Mouse (Mus musculus) C2C12 (cell line): ENCODE data around the gene Adamts16. TPM values are rescaled to one million over a fixed set of nuclear protein-coding genes. Genes with fewer than 3 reads are reported as not detected.

ENCODE experiments used
- H3K27me3 ChIP-seq: one replicate; pipeline ENCODE4 v1.6.1; 2011; ENCODE audit not compliant: control insufficient read depth, insufficient read depth, insufficient read length
- H3K36me3 ChIP-seq: one replicate; pipeline ENCODE4 v1.6.1; 2011; ENCODE audit not compliant: control insufficient read depth, insufficient read depth
- H3K4me3 ChIP-seq: one replicate; pipeline ENCODE4 v1.5.1; 2011; ENCODE audit warnings: mild to moderate bottlenecking, control low read depth; ENCODE audit not compliant: poor library complexity, insufficient read depth, severe bottlenecking
- H3K79me2 ChIP-seq: one replicate; pipeline ENCODE4 v1.6.1; 2011; ENCODE audit not compliant: control insufficient read depth, insufficient read depth
- H3K79me3 ChIP-seq: one replicate; pipeline ENCODE4 v1.6.1; 2011; ENCODE audit warnings: low read depth, control low read depth
- H3ac ChIP-seq: one replicate; pipeline ENCODE3; 2011; ENCODE audit warnings: low read depth; ENCODE audit not compliant: control insufficient read depth, insufficient read length
- CEBPB ChIP-seq: IDR thresholded peaks from one replicate; pipeline ENCODE4 v1.6.1; 2011; ENCODE audit warnings: low read depth, mild to moderate bottlenecking, control low read depth, moderate library complexity
- CTCF ChIP-seq: IDR thresholded peaks from one replicate; pipeline ENCODE4 v1.5.1; 2011; ENCODE audit not compliant: control insufficient read depth, insufficient read depth, insufficient read length
- FOSL1 ChIP-seq: IDR thresholded peaks from one replicate; pipeline ENCODE4 v1.8.0; 2011; ENCODE audit warnings: mild to moderate bottlenecking, low read length; ENCODE audit not compliant: poor library complexity, insufficient read depth, severe bottlenecking
- MAX ChIP-seq: IDR thresholded peaks from one replicate; pipeline ENCODE4 v1.6.1; 2011; ENCODE audit warnings: mild to moderate bottlenecking, control low read depth
- MYOD1 ChIP-seq: IDR thresholded peaks from one replicate; pipeline ENCODE4 v1.6.1; 2011; ENCODE audit warnings: low read depth; ENCODE audit not compliant: control insufficient read depth, insufficient read length
- MYOG ChIP-seq: IDR thresholded peaks from one replicate; pipeline ENCODE4 v1.6.1; 2011; ENCODE audit not compliant: control insufficient read depth, insufficient read length; ENCODE audit errors: extremely low read depth
- USF1 ChIP-seq: IDR thresholded peaks from one replicate; pipeline ENCODE4 v1.6.1; 2011; ENCODE audit warnings: low read depth, mild to moderate bottlenecking, control low read depth, moderate library complexity
- polyA plus RNA-seq: library from polyadenylated mRNA; unstranded; fragments of >200 nt; fragmentation: generic; extraction: Trizol; gene quantifications from one replicate; pipeline ENCODE4 v1.2.1, GENCODE M21; 2012; ENCODE audit warnings: missing spikeins

The Adamts16 gene
- polyA plus RNA-seq, 1 experiment, result not detected

- Histone ChIP-seq H3ac (no peak overlapping the region), H3K4me3 (no peak overlapping the region), H3K27me3 (no peaks in the 10 kb centered on the region), H3K36me3 (no peaks in the 10 kb centered on the region), H3K79me3 (no peaks in the 10 kb centered on the region), H3K79me2 (no peaks in the 10 kb centered on the region)
- TF ChIP-seq MYOG, result no peak
- no peak for TF ChIP-seq CEBPB
- TF ChIP-seq CTCF, result no peak
- TF ChIP-seq FOSL1, result no peak
- no peak for TF ChIP-seq MYOD1
- no peak for TF ChIP-seq USF1
- no peak for TF ChIP-seq MAX
Observed at GRCm38 (mm10) chr13:70769156-70769555, 72.5 kb downstream of the Adamts16 start.

GRCm38 (mm10) chr13:70767462-70767861 lies 74.1 kb downstream of the Adamts16 start:
- Histone ChIP-seq H3K4me3 (no peak overlapping the region), H3K36me3 (no peaks in the 10 kb centered on the region), H3ac (no peak overlapping the region), H3K27me3 (no peaks in the 10 kb centered on the region), H3K79me2 (no peaks in the 10 kb centered on the region), H3K79me3 (no peaks in the 10 kb centered on the region)
- no peak for TF ChIP-seq CEBPB
- TF ChIP-seq MYOG, result no peak
- TF ChIP-seq USF1, result no peak
- no peak for TF ChIP-seq MYOD1
- TF ChIP-seq CTCF, result peak; percentile 46
- no peak for TF ChIP-seq MAX

- TF ChIP-seq CEBPB, result no peak
- no peak for TF ChIP-seq MYOD1
- no peak for TF ChIP-seq CTCF
- no peak for TF ChIP-seq USF1
- no peak for TF ChIP-seq MYOG
- TF ChIP-seq MAX, result no peak
- TF ChIP-seq FOSL1, result no peak
- no peaks in the 10 kb centered on the region for H3K79me2 ChIP-seq
- H3K27me3 ChIP-seq, result no peaks in the 10 kb centered on the region
- no peak overlapping the region for H3ac ChIP-seq
- no peak overlapping the region for H3K4me3 ChIP-seq
- no peaks in the 10 kb centered on the region for H3K79me3 ChIP-seq
- H3K36me3 ChIP-seq, result no peaks in the 10 kb centered on the region
Observed at GRCm38 (mm10) chr13:70764682-70765081, 76.9 kb downstream of the Adamts16 start.

- Histone ChIP-seq H3ac (no peak overlapping the region), H3K79me3 (no peaks in the 10 kb centered on the region), H3K79me2 (no peaks in the 10 kb centered on the region), H3K36me3 (no peaks in the 10 kb centered on the region), H3K27me3 (no peaks in the 10 kb centered on the region), H3K4me3 (no peak overlapping the region)
- TF ChIP-seq USF1, result no peak
- no peak for TF ChIP-seq MYOD1
Observed at GRCm38 (mm10) chr13:70762586-70762985, 79.0 kb downstream of the Adamts16 start.

- H3K27me3 ChIP-seq, result no peaks in the 10 kb centered on the region
- no peak overlapping the region for H3ac ChIP-seq
- no peaks in the 10 kb centered on the region for H3K79me3 ChIP-seq
- TF ChIP-seq FOSL1 (no peak), MAX (no peak), MYOD1 (no peak), MYOG (no peak), CEBPB (no peak), USF1 (no peak), CTCF (no peak)
- no peaks in the 10 kb centered on the region for H3K36me3 ChIP-seq
- no peak overlapping the region for H3K4me3 ChIP-seq
- no peaks in the 10 kb centered on the region for H3K79me2 ChIP-seq
Observed at GRCm38 (mm10) chr13:70761312-70761711, 80.3 kb downstream of the Adamts16 start.

GRCm38 (mm10) chr13:70760186-70760585 lies 81.4 kb downstream of the Adamts16 start:
- Histone ChIP-seq H3K36me3 (no peaks in the 10 kb centered on the region), H3K27me3 (no peaks in the 10 kb centered on the region), H3K79me3 (no peaks in the 10 kb centered on the region), H3ac (no peak overlapping the region), H3K4me3 (no peak overlapping the region), H3K79me2 (no peaks in the 10 kb centered on the region)
- TF ChIP-seq FOSL1, result no peak
- no peak for TF ChIP-seq MAX
- no peak for TF ChIP-seq CEBPB
- no peak for TF ChIP-seq MYOD1
- TF ChIP-seq CTCF, result no peak
- no peak for TF ChIP-seq USF1
- no peak for TF ChIP-seq MYOG
